Mouse (Mus musculus) MEL (cell line): ENCODE measurements around the gene Lrrc71. TPM values are rescaled to one million over a fixed set of nuclear protein-coding genes. Genes with fewer than 3 reads are reported as not detected.

Experiments used
- DNase-seq: peaks from one replicate; pipeline ENCODE4 v3.0.0; 2011; ENCODE audit warnings: low read depth, low spot score
- H3K27ac ChIP-seq: 2 replicates; pipeline ENCODE4 v1.5.1; 2012; ENCODE audit warnings: low read depth, mild to moderate bottlenecking, control low read depth, low read length, moderate library complexity; ENCODE audit not compliant: control insufficient read depth
- H3K27me3 ChIP-seq, 2 experiments: fragments of 150-350 bp in 1 of 2; sonication (generic) in 1 of 2; 2 replicates each; pipeline ENCODE4 v1.6.1; 2012; ENCODE audit warnings: low read length in 2 of 2, mild to moderate bottlenecking in 2 of 2, improper control_type of control experiment in 1 of 2, moderate library complexity in 1 of 2; ENCODE audit not compliant: insufficient read depth in 2 of 2, control insufficient read depth in 1 of 2
- H3K36me3 ChIP-seq, 2 experiments: 2 replicates each; pipeline ENCODE4 v1.6.1; 2012 to 2014; ENCODE audit warnings: low read length in 2 of 2, improper control_type of control experiment in 1 of 2, inconsistent platforms in 1 of 2, mild to moderate bottlenecking in 1 of 2; ENCODE audit not compliant: insufficient read depth in 2 of 2, control insufficient read depth in 1 of 2
- H3K4me1 ChIP-seq, 2 experiments: fragments of 150-350 bp in 1 of 2; sonication (generic) in 1 of 2; 2 replicates each; pipeline ENCODE4 v1.6.1; 2012; ENCODE audit warnings: low read length in 2 of 2, improper control_type of control experiment in 1 of 2, mild to moderate bottlenecking in 1 of 2; ENCODE audit not compliant: insufficient read depth in 2 of 2, control insufficient read depth in 1 of 2
- H3K4me3 ChIP-seq, 2 experiments: fragments of 150-350 bp in 1 of 2; sonication (generic) in 1 of 2; 2 replicates each; pipeline ENCODE4 v1.5.1; 2012; ENCODE audit warnings: low read depth in 2 of 2, low read length in 2 of 2, mild to moderate bottlenecking in 2 of 2, moderate library complexity in 2 of 2, control low read depth in 1 of 2, improper control_type of control experiment in 1 of 2; ENCODE audit not compliant: control insufficient read depth in 1 of 2, insufficient read depth in 1 of 2
- H3K79me2 ChIP-seq: 2 replicates; pipeline ENCODE4 v1.6.1; 2012; ENCODE audit warnings: mild to moderate bottlenecking, low read length, moderate library complexity; ENCODE audit not compliant: control insufficient read depth, poor library complexity, insufficient read depth
- H3K9ac ChIP-seq: 2 replicates; pipeline ENCODE4 v1.6.1; 2012; ENCODE audit warnings: low read depth, mild to moderate bottlenecking, control low read depth, low read length, moderate library complexity; ENCODE audit not compliant: control insufficient read depth, poor library complexity, severe bottlenecking
- H3K9me3 ChIP-seq: fragments of 150-350 bp; sonication (generic); replicated peaks from 2 replicates; pipeline ENCODE4 v1.6.1; 2012; ENCODE audit warnings: mild to moderate bottlenecking, low read length, improper control_type of control experiment, moderate library complexity; ENCODE audit not compliant: insufficient read depth
- BHLHE40 ChIP-seq: IDR thresholded peaks from 2 replicates; pipeline ENCODE4 v1.6.1; 2012; ENCODE audit warnings: low read depth, mild to moderate bottlenecking, inconsistent platforms, low read length, improper control_type of control experiment, borderline replicate concordance
- CHD1 ChIP-seq: IDR thresholded peaks from 2 replicates; pipeline ENCODE4 v1.6.1; 2012; ENCODE audit warnings: low read depth, mild to moderate bottlenecking, inconsistent platforms, low read length, improper control_type of control experiment
- CHD2 ChIP-seq: IDR thresholded peaks from 2 replicates; pipeline ENCODE4 v1.6.1; 2011; ENCODE audit warnings: low read length, improper control_type of control experiment
- CTCF ChIP-seq, 3 experiments: IDR thresholded peaks in 2 of 3; conservative IDR thresholded peaks in 1 of 3; 2 replicates each; pipeline ENCODE4 v1.5.1; 2011 to 2012; ENCODE audit warnings: low read length in 3 of 3, low read depth in 2 of 3, mild to moderate bottlenecking in 2 of 3, improper control_type of control experiment in 1 of 3, inconsistent platforms in 1 of 3, mixed read lengths in 1 of 3, moderate library complexity in 1 of 3; ENCODE audit not compliant: control insufficient read depth in 1 of 3, insufficient read depth in 1 of 3, poor library complexity in 1 of 3, severe bottlenecking in 1 of 3
- GABPA ChIP-seq: IDR thresholded peaks from 2 replicates; pipeline ENCODE4 v1.6.1; 2012; ENCODE audit warnings: low read depth, mild to moderate bottlenecking, inconsistent platforms, low read length, improper control_type of control experiment, moderate library complexity
- GATA1 ChIP-seq: IDR thresholded peaks from 2 replicates; pipeline ENCODE4 v1.6.1; 2011; ENCODE audit warnings: low read depth, low read length, improper control_type of control experiment
- HCFC1 ChIP-seq: IDR thresholded peaks from 2 replicates; pipeline ENCODE4 v1.6.1; 2012; ENCODE audit warnings: low read depth, mild to moderate bottlenecking, inconsistent platforms, low read length, improper control_type of control experiment, moderate library complexity
- KAT2A ChIP-seq: conservative IDR thresholded peaks from 2 replicates; pipeline ENCODE4 v1.6.1; 2012; ENCODE audit warnings: low read depth, low read length, improper control_type of control experiment, inconsistent platforms
- MAFK ChIP-seq: IDR thresholded peaks from 2 replicates; pipeline ENCODE4 v1.6.1; 2011; ENCODE audit warnings: low read depth, mild to moderate bottlenecking, low read length, improper control_type of control experiment, borderline replicate concordance
- MAZ ChIP-seq: IDR thresholded peaks from 2 replicates; pipeline ENCODE4 v1.6.1; 2012; ENCODE audit warnings: low read depth, mild to moderate bottlenecking, inconsistent platforms, low read length, improper control_type of control experiment
- MYB ChIP-seq: IDR thresholded peaks from 2 replicates; pipeline ENCODE4 v1.6.1; 2011; ENCODE audit warnings: mild to moderate bottlenecking, low read depth, low read length, improper control_type of control experiment
- NELFE ChIP-seq: IDR thresholded peaks from 2 replicates; pipeline ENCODE4 v1.6.1; 2011; ENCODE audit warnings: low read depth, low read length, improper control_type of control experiment
- POLR2A ChIP-seq, 2 experiments: IDR thresholded peaks; 2 replicates each; pipeline ENCODE4 v1.6.1; 2011 to 2012; ENCODE audit warnings: low read length in 2 of 2, mild to moderate bottlenecking in 2 of 2, control low read depth in 1 of 2, improper control_type of control experiment in 1 of 2, low read depth in 1 of 2, moderate library complexity in 1 of 2; ENCODE audit not compliant: control insufficient read depth in 1 of 2, insufficient read depth in 1 of 2, poor library complexity in 1 of 2
- POLR2AphosphoS2 ChIP-seq: IDR thresholded peaks from 2 replicates; pipeline ENCODE4 v1.6.1; 2011; ENCODE audit warnings: low read length, improper control_type of control experiment
- POLR2AphosphoS5 ChIP-seq: IDR thresholded peaks from 2 replicates; pipeline ENCODE4 v1.6.1; 2012; ENCODE audit warnings: low read depth, borderline replicate concordance, mild to moderate bottlenecking, inconsistent platforms, low read length, moderate library complexity, mixed read lengths
- SIN3A ChIP-seq: IDR thresholded peaks from 2 replicates; pipeline ENCODE4 v1.6.1; 2012; ENCODE audit warnings: low read length, improper control_type of control experiment, inconsistent platforms
- SMC3 ChIP-seq: IDR thresholded peaks from 2 replicates; pipeline ENCODE4 v1.6.1; 2011; ENCODE audit warnings: low read depth, low read length, improper control_type of control experiment
- UBTF ChIP-seq: IDR thresholded peaks from 2 replicates; pipeline ENCODE4 v1.6.1; 2012; ENCODE audit warnings: low read depth, mild to moderate bottlenecking, inconsistent platforms, low read length, improper control_type of control experiment, moderate library complexity, borderline replicate concordance; ENCODE audit not compliant: insufficient read depth
- USF1 ChIP-seq: IDR thresholded peaks from 2 replicates; pipeline ENCODE4 v1.6.1; 2014; ENCODE audit warnings: low read depth, mild to moderate bottlenecking, inconsistent platforms, low read length, improper control_type of control experiment, moderate library complexity
- USF2 ChIP-seq, 2 experiments: IDR thresholded peaks; 2 replicates each; pipeline ENCODE4 v1.6.1; 2011 to 2012; ENCODE audit warnings: improper control_type of control experiment in 2 of 2, low read length in 2 of 2, borderline replicate concordance in 1 of 2, inconsistent platforms in 1 of 2, low read depth in 1 of 2, mild to moderate bottlenecking in 1 of 2; ENCODE audit not compliant: insufficient read depth in 1 of 2
- ZKSCAN1 ChIP-seq: IDR thresholded peaks from 2 replicates; pipeline ENCODE4 v1.6.1; 2012; ENCODE audit warnings: low read depth, mild to moderate bottlenecking, inconsistent platforms, low read length, improper control_type of control experiment, moderate library complexity
- ZNF384 ChIP-seq: IDR thresholded peaks from 2 replicates; pipeline ENCODE4 v1.6.1; 2012; ENCODE audit warnings: low read depth, mild to moderate bottlenecking, inconsistent platforms, low read length, improper control_type of control experiment
- polyA plus RNA-seq, 2 experiments: library from polyadenylated mRNA; stranded (reverse) in 1 of 2; unstranded in 1 of 2; fragments of >175 nt in 1 of 2; fragments of >200 nt in 1 of 2; gene quantifications; 2 replicates each; pipeline versions ENCODE4 v1.2.1 to v1.2.4; 2012; ENCODE audit warnings: low replicate concordance in 2 of 2, low read depth in 1 of 2; ENCODE audit not compliant: insufficient read length in 2 of 2, insufficient read depth in 1 of 2, missing spikeins in 1 of 2
- total RNA-seq: library from RNA; depleted of rRNA; stranded (reverse); fragments of 300-350 nt; gene quantifications from 2 replicates; pipeline ENCODE4 v1.2.3, GENCODE M21; 2012

The Lrrc71 gene
- total and polyA plus RNA-seq, 3 experiments: 0.04 TPM; not detected in 2

GRCm38 (mm10) chr3:87733984-87734761, 14.3 kb downstream of the Lrrc71 start:
- TF ChIP-seq NELFE: no peak
- no peak for TF ChIP-seq KAT2A
- TF ChIP-seq MAFK: no peak
- no peak for TF ChIP-seq ZKSCAN1
- TF ChIP-seq USF1: no peak
- TF ChIP-seq USF2 (IDR thresholded peaks at IDR 0.05; ENCODE audit: borderline replicate concordance in 1 of 2, insufficient read depth in 1 of 2, low read depth in 1 of 2, low read length in 2 of 2): no peak
- TF ChIP-seq CTCF (IDR thresholded peaks at IDR 0.05 in 2 of 3, conservative IDR thresholded peaks at IDR 0.05 in 1 of 3; ENCODE audit: control insufficient read depth in 1 of 3, insufficient read depth in 1 of 3, low read depth in 2 of 3, low read length in 3 of 3, poor library complexity in 1 of 3, severe bottlenecking in 1 of 3): no peak
- no peak for TF ChIP-seq GATA1
- TF ChIP-seq POLR2AphosphoS2: no peak
- TF ChIP-seq MYB: no peak
- Histone ChIP-seq H3K79me2 (no peaks in the 10 kb centered on the region), H3K27ac (no peak overlapping the region), H3K9me3 (no peaks in the 10 kb centered on the region), H3K36me3 (no peaks in the 10 kb centered on the region), H3K27me3 (no peaks in the 10 kb centered on the region), H3K4me3 (no peak overlapping the region), H3K4me1 (peaks cover 0 to under 1% of the 10 kb centered on the region in 2 experiments; a peak in 1 of 4 replicates), H3K9ac (no peak overlapping the region)
- DNase-seq: no peak

- DNase-seq: no peak
- no peak overlapping the region for H3K9ac ChIP-seq
- no peak overlapping the region for H3K27ac ChIP-seq
- H3K27me3 ChIP-seq: no peaks in the 10 kb centered on the region
- peaks cover 0 to 5% of the 10 kb centered on the region in 2 experiments; a peak in 1 of 4 replicates for H3K4me1 ChIP-seq
- no peak overlapping the region for H3K4me3 ChIP-seq
- H3K36me3 ChIP-seq: 0 out of 4 replicates have a peak, but pooled peaks cover 0 to 2% of the 10 kb centered on the region in 2 experiments
- TF ChIP-seq POLR2A (IDR thresholded peaks at IDR 0.05; ENCODE audit: control insufficient read depth in 1 of 2, insufficient read depth in 1 of 2, low read depth in 1 of 2, low read length in 2 of 2, poor library complexity in 1 of 2) (no peak), CTCF (IDR thresholded peaks at IDR 0.05 in 2 of 3, conservative IDR thresholded peaks at IDR 0.05 in 1 of 3; ENCODE audit: control insufficient read depth in 1 of 3, insufficient read depth in 1 of 3, low read depth in 2 of 3, low read length in 3 of 3, poor library complexity in 1 of 3, severe bottlenecking in 1 of 3) (no peak), CHD1 (no peak), MAZ (no peak)
- no peaks in the 10 kb centered on the region for H3K9me3 ChIP-seq
- H3K79me2 ChIP-seq: no peaks in the 10 kb centered on the region
Measured at GRCm38 (mm10) chr3:87733098-87733497, 15.3 kb downstream of the Lrrc71 start.

- H3K4me3 ChIP-seq: no peak overlapping the region
- H3K9me3 ChIP-seq: no peaks in the 10 kb centered on the region
- H3K36me3 ChIP-seq: 0 out of 4 replicates have a peak, but pooled peaks cover 0 to 2% of the 10 kb centered on the region in 2 experiments
- H3K27me3 ChIP-seq: no peaks in the 10 kb centered on the region
- peaks cover 0 to 5% of the 10 kb centered on the region in 2 experiments; a peak in 1 of 4 replicates for H3K4me1 ChIP-seq
- no peak for DNase-seq
- no peaks in the 10 kb centered on the region for H3K79me2 ChIP-seq
- H3K9ac ChIP-seq: no peak overlapping the region
- H3K27ac ChIP-seq: no peak overlapping the region
- TF ChIP-seq KAT2A: no peak
- no peak for TF ChIP-seq UBTF
- no peak for TF ChIP-seq MYB
- no peak for TF ChIP-seq ZNF384
- no peak for TF ChIP-seq CHD1
- no peak for TF ChIP-seq CHD2
- TF ChIP-seq CTCF (IDR thresholded peaks at IDR 0.05 in 2 of 3, conservative IDR thresholded peaks at IDR 0.05 in 1 of 3; ENCODE audit: control insufficient read depth in 1 of 3, insufficient read depth in 1 of 3, low read depth in 2 of 3, low read length in 3 of 3, poor library complexity in 1 of 3, severe bottlenecking in 1 of 3): no peak
- no peak for TF ChIP-seq GABPA
- no peak for TF ChIP-seq BHLHE40
- no peak for TF ChIP-seq SMC3
- TF ChIP-seq SIN3A: no peak
- no peak for TF ChIP-seq NELFE
- TF ChIP-seq HCFC1: no peak
- no peak for TF ChIP-seq POLR2AphosphoS5
- no peak for TF ChIP-seq USF2 (IDR thresholded peaks at IDR 0.05; ENCODE audit: borderline replicate concordance in 1 of 2, insufficient read depth in 1 of 2, low read depth in 1 of 2, low read length in 2 of 2)
- TF ChIP-seq POLR2AphosphoS2: no peak
Measured at GRCm38 (mm10) chr3:87728696-87729095, 19.7 kb downstream of the Lrrc71 start.
